Mouse (Mus musculus) stomach, postnatal 0 days (tissue): ENCODE measurements around the gene 0610009B22Rik. TPM values are rescaled to one million over a fixed set of nuclear protein-coding genes. Genes with fewer than 3 reads are reported as not detected.
"Not testable (repeated sequence)": the region's sequence is repeated elsewhere in the genome, so short reads cannot be mapped to it uniquely, and the experiment has no call there.

ENCODE experiments used
- ATAC-seq: fragments of 200-750 bp; cut with Nextera tagmentation; 2 replicates; pipeline ENCODE4 v1.8.0; 2017; ENCODE audit not compliant: low FRiP score, low TSS enrichment
- DNase-seq: peaks from one replicate; pipeline ENCODE4 v3.0.0-alpha.2; 2016; ENCODE audit warnings: low spot score
- H3K27ac ChIP-seq: fragments of 300-500 bp; sonication (generic); replicated peaks from 2 replicates; pipeline ENCODE4 v1.5.1; 2014; ENCODE audit warnings: mild to moderate bottlenecking, control low read depth
- H3K27me3 ChIP-seq: fragments of 300-500 bp; sonication (generic); 2 replicates; pipeline ENCODE4 v1.6.1; 2014; ENCODE audit warnings: low read length; ENCODE audit not compliant: control insufficient read depth, insufficient read depth
- H3K36me3 ChIP-seq: fragments of 300-500 bp; sonication (generic); 2 replicates; pipeline ENCODE4 v1.6.1; 2014; ENCODE audit warnings: low read length, mixed read lengths; ENCODE audit not compliant: control insufficient read depth, insufficient read depth
- H3K4me1 ChIP-seq: fragments of 300-500 bp; sonication (generic); replicated peaks from 2 replicates; pipeline ENCODE4 v1.6.1; 2014; ENCODE audit warnings: antibody characterized with exemption; ENCODE audit not compliant: control insufficient read depth, insufficient read depth
- H3K4me2 ChIP-seq: fragments of 300-500 bp; sonication (generic); replicated peaks from 2 replicates; pipeline ENCODE4 v1.6.1; 2014; ENCODE audit warnings: low read depth, mild to moderate bottlenecking, control low read depth, moderate library complexity
- H3K4me3 ChIP-seq: fragments of 300-500 bp; sonication (generic); 2 replicates; pipeline ENCODE4 v1.5.1; 2014; ENCODE audit warnings: low read depth, low read length, control low read depth
- H3K9ac ChIP-seq: fragments of 300-500 bp; sonication (generic); 2 replicates; pipeline ENCODE4 v1.6.1; 2014; ENCODE audit warnings: mild to moderate bottlenecking, low read length, control low read depth, mixed read lengths
- H3K9me3 ChIP-seq: fragments of 300-500 bp; sonication (generic); 2 replicates; pipeline ENCODE4 v1.6.1; 2016; ENCODE audit warnings: low read length; ENCODE audit not compliant: control insufficient read depth
- CTCF ChIP-seq: IDR thresholded peaks from 2 replicates; pipeline ENCODE4 v1.5.1; 2016; ENCODE audit warnings: antibody characterized with exemption, low read depth, mild to moderate bottlenecking, moderate library complexity
- EP300 ChIP-seq: optimal IDR thresholded peaks from 2 replicates; pipeline ENCODE3; 2016; ENCODE audit warnings: antibody characterized with exemption
- WGBS: fragments of 180-500 bp; shearing (Covaris S2); extraction: QIAGEN DNeasy Blood & Tissue Kit; methylation state at CpG from one replicate; pipeline ENCODE4 v1.1.7; 2014; 5-methylcytosine and 5-hydroxymethylcytosine counted together
- polyA plus RNA-seq: library from polyadenylated mRNA; unstranded; fragments of >200 nt; fragmentation: Nextera tagmentation; extraction: Ambion mirVana; gene quantifications from 2 replicates; pipeline ENCODE4 v1.2.1, GENCODE M21; 2015

Gene 0610009B22Rik
- polyA plus RNA-seq, result 95.2 and 103 TPM in 2 replicates

GRCm38 (mm10) chr11:51688330-51689328, at the start of gene 0610009B22Rik:
TSS of gene 0610009B22Rik (minus strand) at chr11:51688874.
- TF ChIP-seq EP300 (no peak), CTCF (no peak)
- WGBS, result under 1% methylated on average over 60 of the region's 60 CpGs
- peak within 1 kb of the TSS; percentile 100 for H3K27ac ChIP-seq
- no peaks in the 10 kb centered on the region; the same call in 1 of the 2 replicates for H3K36me3 ChIP-seq
- H3K9me3 ChIP-seq, result no peaks in the 10 kb centered on the region
- peak; percentile 100 for DNase-seq
- peak within 1 kb of the TSS; percentile 85 for H3K4me2 ChIP-seq
- H3K9ac ChIP-seq, result peak within 1 kb of the TSS; percentile 87
- peak within 1 kb of the TSS; percentile 70 for H3K4me3 ChIP-seq
- ATAC-seq, result peak; percentile 98
- H3K4me1 ChIP-seq, result peaks cover 3% of the 10 kb centered on the region; the same call in 1 of the 2 replicates
- no peaks in the 10 kb centered on the region for H3K27me3 ChIP-seq

GRCm38 (mm10) chr11:51734218-51734617, 45.5 kb upstream of the 0610009B22Rik start:
- H3K4me3 ChIP-seq, H3K9me3 ChIP-seq, H3K27me3 ChIP-seq, H3K36me3 ChIP-seq, DNase-seq, H3K9ac ChIP-seq, ATAC-seq, H3K4me2 ChIP-seq, H3K27ac ChIP-seq, H3K4me1 ChIP-seq: not testable (repeated sequence)
- WGBS, result 91% methylated on average over 12 of the region's 13 CpGs

- ATAC-seq (no peak), DNase-seq (no peak)
- H3K4me1 ChIP-seq, result no peaks in the 10 kb centered on the region
- H3K9me3 ChIP-seq, result no peaks in the 10 kb centered on the region
- peaks cover 2% of the 10 kb centered on the region for H3K36me3 ChIP-seq
- H3K9ac ChIP-seq, result no peak overlapping the region
- TF ChIP-seq CTCF (no peak), EP300 (no peak)
- H3K4me3 ChIP-seq, result no peak overlapping the region
- H3K4me2 ChIP-seq, result no peak overlapping the region
- H3K27ac ChIP-seq, result no peak overlapping the region
- no peaks in the 10 kb centered on the region for H3K27me3 ChIP-seq
- WGBS, result 56% methylated on average over 1 of the region's 1 CpGs
These were observed 44.2 kb upstream of the 0610009B22Rik start for GRCm38 (mm10) chr11:51732883-51733282.

GRCm38 (mm10) chr11:51721066-51721465, 32.4 kb upstream of the 0610009B22Rik start:
- WGBS, result 90% methylated on average over 11 of the region's 11 CpGs
- H3K36me3 ChIP-seq, result peaks cover 16% of the 10 kb centered on the region

GRCm38 (mm10) chr11:51707080-51707479, 18.4 kb upstream of the 0610009B22Rik start:
- TF ChIP-seq CTCF (no peak), EP300 (no peak)
- no peak for ATAC-seq
- WGBS, result 92% methylated on average over 13 of the region's 13 CpGs
- no peak for DNase-seq
- Histone ChIP-seq H3K27me3 (no peaks in the 10 kb centered on the region), H3K36me3 (peaks cover 19% of the 10 kb centered on the region), H3K4me1 (no peaks in the 10 kb centered on the region), H3K4me2 (no peak overlapping the region), H3K27ac (no peak overlapping the region), H3K9ac (no peak overlapping the region), H3K9me3 (no peaks in the 10 kb centered on the region), H3K4me3 (no peak overlapping the region)

More at GRCm38 (mm10) chr11:51721066-51721465, 32.4 kb upstream of the 0610009B22Rik start:
- ATAC-seq, result no peak
- H3K27ac ChIP-seq, result no peak overlapping the region
- DNase-seq, result no peak
- TF ChIP-seq EP300 (no peak), CTCF (no peak)
- no peaks in the 10 kb centered on the region for H3K27me3 ChIP-seq
- no peak overlapping the region for H3K4me2 ChIP-seq
- no peaks in the 10 kb centered on the region for H3K9me3 ChIP-seq
- no peak overlapping the region for H3K4me3 ChIP-seq
- H3K4me1 ChIP-seq, result no peaks in the 10 kb centered on the region
- H3K9ac ChIP-seq, result no peak overlapping the region

- DNase-seq, result no peak
- Histone ChIP-seq H3K27ac (no peak overlapping the region), H3K27me3 (no peaks in the 10 kb centered on the region), H3K9me3 (no peaks in the 10 kb centered on the region), H3K4me1 (no peaks in the 10 kb centered on the region), H3K36me3 (peaks cover 14% of the 10 kb centered on the region), H3K4me2 (no peak overlapping the region), H3K9ac (no peak overlapping the region), H3K4me3 (no peak overlapping the region)
- 95% methylated on average over 9 of the region's 10 CpGs for WGBS
- TF ChIP-seq CTCF (no peak), EP300 (no peak)
- ATAC-seq, result no peak
These were observed 17.8 kb upstream of the 0610009B22Rik start for GRCm38 (mm10) chr11:51706451-51706850.
